Mouse (Mus musculus): ENCODE data around the gene Gjc1. TPM values are rescaled to one million over a fixed set of nuclear protein-coding genes. Genes with fewer than 3 reads are reported as not detected.

Gjc1 gene
- polyA plus RNA-seq, 1 experiment from 2014 or later, result 37.0 TPM

GRCm38 (mm10) chr11:102754416-102754815 lies 65.1 kb downstream of the Gjc1 start:
- Histone ChIP-seq H3K9me3 (ENCODE audit: low read length) (no peaks in the 10 kb centered on the region), H3K36me3 (ENCODE audit: insufficient read depth, low read length) (no peaks in the 10 kb centered on the region), H3K4me3 (ENCODE audit: low read depth, low read length) (no peak overlapping the region), H3K4me1 (ENCODE audit: insufficient read depth, low read depth, low read length) (no peaks in the 10 kb centered on the region), H3K27ac (ENCODE audit: low read length) (no peak overlapping the region), H3K4me2 (replicated peaks; ENCODE audit: low read depth, low read length) (0 out of 2 replicates have a peak overlapping the region, but pooled peaks have one; percentile 22), H3K9ac (replicated peaks; ENCODE audit: low read depth) (no peak overlapping the region), H3K27me3 (replicated peaks; ENCODE audit: insufficient read depth, low read length) (no peaks in the 10 kb centered on the region)
- TF ChIP-seq EP300 (IDR thresholded peaks at IDR 0.05) (no peak), CTCF (IDR thresholded peaks at IDR 0.05) (no peak)
- DNase-seq (ENCODE audit: low spot score) (no peak), ATAC-seq (no peak)
- 43% methylated on average over 4 of the region's 4 CpGs for WGBS

GRCm38 (mm10) chr11:102753591-102754324 lies 65.7 kb downstream of the Gjc1 start:
- Histone ChIP-seq H3K9me3 (ENCODE audit: low read length) (no peaks in the 10 kb centered on the region), H3K36me3 (ENCODE audit: insufficient read depth, low read length) (no peaks in the 10 kb centered on the region), H3K27me3 (replicated peaks; ENCODE audit: insufficient read depth, low read length) (no peaks in the 10 kb centered on the region), H3K4me2 (replicated peaks; ENCODE audit: low read depth, low read length) (0 out of 2 replicates have a peak overlapping the region, but pooled peaks have one; percentile 22), H3K4me1 (ENCODE audit: insufficient read depth, low read depth, low read length) (no peaks in the 10 kb centered on the region), H3K27ac (ENCODE audit: low read length) (no peak overlapping the region), H3K9ac (replicated peaks; ENCODE audit: low read depth) (no peak overlapping the region), H3K4me3 (ENCODE audit: low read depth, low read length) (no peak overlapping the region)
- WGBS, result 37% methylated on average over 18 of the region's 18 CpGs
- no peak for TF ChIP-seq EP300 (IDR thresholded peaks at IDR 0.05)
- TF ChIP-seq CTCF (IDR thresholded peaks at IDR 0.05), result no peak
- DNase-seq (ENCODE audit: low spot score), result no peak
- peak; percentile 8; the same call in 1 of the 2 replicates for ATAC-seq

- Histone ChIP-seq H3K4me3 (ENCODE audit: low read depth, low read length) (no peak overlapping the region), H3K9ac (replicated peaks; ENCODE audit: low read depth) (no peak overlapping the region), H3K27ac (ENCODE audit: low read length) (no peak overlapping the region), H3K9me3 (ENCODE audit: low read length) (no peaks in the 10 kb centered on the region), H3K27me3 (replicated peaks; ENCODE audit: insufficient read depth, low read length) (no peaks in the 10 kb centered on the region), H3K4me1 (ENCODE audit: insufficient read depth, low read depth, low read length) (no peaks in the 10 kb centered on the region), H3K36me3 (ENCODE audit: insufficient read depth, low read length) (no peaks in the 10 kb centered on the region), H3K4me2 (replicated peaks; ENCODE audit: low read depth, low read length) (no peak overlapping the region)
- DNase-seq (ENCODE audit: low spot score), result no peak
- no peak for ATAC-seq
- WGBS, result 69% methylated on average over 12 of the region's 13 CpGs
- no peak for TF ChIP-seq CTCF (IDR thresholded peaks at IDR 0.05)
These were observed 66.5 kb downstream of the Gjc1 start for GRCm38 (mm10) chr11:102752896-102753590.

GRCm38 (mm10) chr11:102749712-102750111 lies 69.8 kb downstream of the Gjc1 start:
- Histone ChIP-seq H3K27ac (ENCODE audit: low read length) (no peak overlapping the region), H3K9me3 (ENCODE audit: low read length) (no peaks in the 10 kb centered on the region), H3K4me2 (replicated peaks; ENCODE audit: low read depth, low read length) (no peak overlapping the region), H3K9ac (replicated peaks; ENCODE audit: low read depth) (no peak overlapping the region), H3K4me3 (ENCODE audit: low read depth, low read length) (no peak overlapping the region), H3K36me3 (ENCODE audit: insufficient read depth, low read length) (no peaks in the 10 kb centered on the region), H3K27me3 (replicated peaks; ENCODE audit: insufficient read depth, low read length) (no peaks in the 10 kb centered on the region), H3K4me1 (ENCODE audit: insufficient read depth, low read depth, low read length) (no peaks in the 10 kb centered on the region)
- peak; percentile 60 for ATAC-seq
- TF ChIP-seq EP300 (IDR thresholded peaks at IDR 0.05) (peak; percentile 64), CTCF (IDR thresholded peaks at IDR 0.05) (no peak)
- peak; percentile 64 for DNase-seq (ENCODE audit: low spot score)
- WGBS, result 75% methylated on average over 2 of the region's 2 CpGs

Other genes starting within 250 kb of the Gjc1 start
- 8.0 and 11.4 TPM in 2 replicates for gene Gm11627, start 240.2 kb downstream of the Gjc1 start, polyA plus RNA-seq (2015; fragmentation: Nextera tagmentation; extraction: Ambion mirVana)
- gene Fzd2, start 215.3 kb downstream of the Gjc1 start, polyA plus RNA-seq (2015; fragmentation: Nextera tagmentation; extraction: Ambion mirVana), result 19.6 and 20.8 TPM in 2 replicates
- gene Meioc, start 156.0 kb downstream of the Gjc1 start, polyA plus RNA-seq (2015; fragmentation: Nextera tagmentation; extraction: Ambion mirVana), result 0.04 and 0.05 TPM in 2 replicates
- gene Ccdc43, start 121.9 kb downstream of the Gjc1 start, polyA plus RNA-seq (2015; fragmentation: Nextera tagmentation; extraction: Ambion mirVana), result 20.4 and 22.8 TPM in 2 replicates
- gene Adam11, start 58.3 kb downstream of the Gjc1 start, polyA plus RNA-seq (2015; fragmentation: Nextera tagmentation; extraction: Ambion mirVana), result 0.78 and 1.8 TPM in 2 replicates
- gene Higd1b, start 16.1 kb upstream of the Gjc1 start, polyA plus RNA-seq (2015; fragmentation: Nextera tagmentation; extraction: Ambion mirVana), result 111 and 138 TPM in 2 replicates
- gene Eftud2, start 61.3 kb upstream of the Gjc1 start, polyA plus RNA-seq (2015; fragmentation: Nextera tagmentation; extraction: Ambion mirVana), result 67.1 and 72.9 TPM in 2 replicates
- 3.9 and 4.4 TPM in 2 replicates for gene Ccdc103, start 61.5 kb upstream of the Gjc1 start, polyA plus RNA-seq (2015; fragmentation: Nextera tagmentation; extraction: Ambion mirVana)
- not detected in 2 replicates for gene Fam187a, start 65.5 kb upstream of the Gjc1 start, polyA plus RNA-seq (2015; fragmentation: Nextera tagmentation; extraction: Ambion mirVana)
- gene Gfap, start 81.2 kb upstream of the Gjc1 start, polyA plus RNA-seq (2015; fragmentation: Nextera tagmentation; extraction: Ambion mirVana), result 0.05 and 0.12 TPM in 2 replicates
- gene Kif18b, start 105.4 kb upstream of the Gjc1 start, polyA plus RNA-seq (2015; fragmentation: Nextera tagmentation; extraction: Ambion mirVana), result 0.33 and 0.36 TPM in 2 replicates
- gene C1ql1, start 127.0 kb upstream of the Gjc1 start, polyA plus RNA-seq (2015; fragmentation: Nextera tagmentation; extraction: Ambion mirVana), result 0.30 and 0.31 TPM in 2 replicates
- gene Nmt1, start 208.5 kb upstream of the Gjc1 start, polyA plus RNA-seq (2015; fragmentation: Nextera tagmentation; extraction: Ambion mirVana), result 50.5 and 52.1 TPM in 2 replicates
- gene Dcakd, start 208.6 kb upstream of the Gjc1 start, polyA plus RNA-seq (2015; fragmentation: Nextera tagmentation; extraction: Ambion mirVana), result 43.5 and 51.1 TPM in 2 replicates